18 mouse cellular contexts compared by ENCODE assay signal in the genomic region with DNA sequence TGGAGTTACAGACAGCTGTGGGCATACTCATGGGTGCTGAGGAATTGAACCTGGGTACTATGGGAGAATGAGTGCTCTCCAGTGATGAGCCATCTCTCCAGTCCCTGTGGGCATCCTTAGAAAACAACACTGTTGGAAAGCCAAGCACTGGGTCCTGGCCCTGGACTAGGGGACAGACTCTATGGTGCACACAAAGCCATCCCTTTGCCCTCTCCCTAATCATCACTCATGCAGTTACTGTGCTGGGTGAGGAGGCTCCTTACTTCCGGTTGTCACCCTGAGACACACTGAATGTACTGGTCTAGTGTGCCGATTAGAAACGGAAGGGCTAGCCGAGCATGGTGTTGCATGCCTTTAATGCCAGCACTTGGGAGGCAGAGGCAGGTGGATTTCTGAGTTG. TPM values are rescaled to one million over a fixed set of nuclear protein-coding genes. Genes with fewer than 3 reads are reported as not detected.
"Had no signal": no experiment of that assay in that cellular context is flagged by ENCODE, and none has a peak within 500 bp of the region (broad histone marks: within the 10 kb centered on the region; RNA-seq: fewer than 3 reads in every experiment).

No protein-coding gene starts in this region.

RNA-seq across cellular contexts. Expression of a gene that starts 9.5 kb away (rescaled TPM):
- polyA plus RNA-seq: hindbrain, embryonic 10.5 days; hindbrain, embryonic 12.5 days; hindbrain, embryonic 14.5 days; hindbrain, embryonic 16.5 days; kidney, embryonic 14.5 days; kidney, embryonic 16.5 days; limb, embryonic 11.5 days; liver, adult 2 months; liver, embryonic 12.5 days had no signal

RNA-seq across cellular contexts. Expression of a gene that starts 44.7 kb away (rescaled TPM):
- polyA plus RNA-seq: heart, embryonic 10.5 days; heart, embryonic 12.5 days; heart, embryonic 14.5 days; heart, embryonic 16.5 days; hindbrain, embryonic 10.5 days; hindbrain, embryonic 12.5 days; hindbrain, embryonic 14.5 days; hindbrain, embryonic 16.5 days; inflammation-experienced regulatory T-cells, adult 6 months; intestine, embryonic 15.5 days; intestine, postnatal 0 days; kidney, embryonic 14.5 days; kidney, embryonic 16.5 days; limb, embryonic 13.5 days; limb, embryonic 15.5 days; liver, adult 2 months; liver, embryonic 12.5 days had no signal
